Mouse (Mus musculus) MEL (cell line): ENCODE measurements around the gene Alg5.

Experiments used
- CHD1 ChIP-seq: IDR thresholded peaks from 2 replicates; pipeline ENCODE4 v1.6.1; 2012; ENCODE audit warnings: low read depth, mild to moderate bottlenecking, inconsistent platforms, low read length, improper control_type of control experiment
- CTCF ChIP-seq, 3 experiments: IDR thresholded peaks in 2 of 3; conservative IDR thresholded peaks in 1 of 3; 2 replicates each; pipeline ENCODE4 v1.5.1; 2011 to 2012; ENCODE audit warnings: low read length in 3 of 3, low read depth in 2 of 3, mild to moderate bottlenecking in 2 of 3, improper control_type of control experiment in 1 of 3, inconsistent platforms in 1 of 3, mixed read lengths in 1 of 3, moderate library complexity in 1 of 3; ENCODE audit not compliant: control insufficient read depth in 1 of 3, insufficient read depth in 1 of 3, poor library complexity in 1 of 3, severe bottlenecking in 1 of 3
- GATA1 ChIP-seq: IDR thresholded peaks from 2 replicates; pipeline ENCODE4 v1.6.1; 2011; ENCODE audit warnings: low read depth, low read length, improper control_type of control experiment
- POLR2AphosphoS2 ChIP-seq: IDR thresholded peaks from 2 replicates; pipeline ENCODE4 v1.6.1; 2011; ENCODE audit warnings: low read length, improper control_type of control experiment
- TBP ChIP-seq: IDR thresholded peaks from 2 replicates; pipeline ENCODE4 v1.8.0; 2011; ENCODE audit warnings: low read depth, low read length, improper control_type of control experiment
- ZNF384 ChIP-seq: IDR thresholded peaks from 2 replicates; pipeline ENCODE4 v1.6.1; 2012; ENCODE audit warnings: low read depth, mild to moderate bottlenecking, inconsistent platforms, low read length, improper control_type of control experiment

DNA sequence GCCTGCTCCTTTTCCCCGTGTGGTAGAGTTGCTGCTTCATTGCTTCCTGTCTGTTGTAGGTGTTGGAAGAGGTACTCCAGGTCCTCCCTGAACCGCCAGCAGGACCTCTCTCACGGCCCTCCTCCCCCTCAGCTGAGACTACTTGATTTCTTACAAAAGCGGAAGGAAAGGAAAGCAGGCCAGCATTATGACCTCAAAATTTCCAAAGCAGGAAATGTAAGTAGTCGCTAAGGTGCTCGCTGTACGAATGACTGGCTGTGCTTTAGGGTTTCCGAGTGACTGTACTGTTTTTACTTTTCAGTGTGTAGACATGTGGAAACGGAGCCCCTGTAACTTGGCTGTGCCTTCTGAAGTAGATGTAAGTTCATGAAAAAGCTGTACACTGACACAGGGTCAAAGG is 26.4 kb upstream of the Alg5 start:
- TF ChIP-seq GATA1 (no peak), ZNF384 (no peak), CTCF (IDR thresholded peaks at IDR 0.05 in 2 of 3, conservative IDR thresholded peaks at IDR 0.05 in 1 of 3; ENCODE audit: control insufficient read depth in 1 of 3, insufficient read depth in 1 of 3, low read depth in 2 of 3, low read length in 3 of 3, poor library complexity in 1 of 3, severe bottlenecking in 1 of 3) (no peak), POLR2AphosphoS2 (no peak), CHD1 (no peak), TBP (no peak)
